Mouse (Mus musculus): ENCODE results near the gene Ppp6r1.

DNA sequence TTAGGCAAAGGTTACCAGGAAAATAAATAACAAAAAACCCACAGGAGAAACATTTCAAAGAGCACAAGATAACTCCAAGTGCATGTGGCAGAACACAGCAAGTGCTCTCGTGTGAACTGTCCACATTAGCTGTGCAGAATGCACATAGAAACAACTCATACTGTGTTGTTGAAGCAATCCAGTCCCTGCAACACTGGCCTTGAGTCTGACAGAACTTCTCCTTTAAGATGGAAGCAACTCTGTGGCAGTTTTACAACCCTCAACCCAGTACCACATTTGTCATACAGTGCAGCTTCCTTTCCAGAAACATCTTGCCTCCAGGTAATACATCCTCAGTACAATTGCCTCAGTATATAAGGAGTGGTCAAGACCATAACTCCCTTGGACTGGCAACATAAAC, 2.0 kb downstream of the Ppp6r1 start:
- TF ChIP-seq GATA1 (IDR thresholded peaks at IDR 0.05; ENCODE audit: low read length) (no peak), TAL1 (IDR thresholded peaks at IDR 0.05; ENCODE audit: low read length) (no peak)
